Mouse (Mus musculus) spleen, postnatal 14 days (tissue): ENCODE measurements around the gene Krit1.
"Not testable (repeated sequence)": the region's sequence is repeated elsewhere in the genome, so short reads cannot be mapped to it uniquely, and the experiment has no call there.

Experiments used
- DNase-seq, 2 experiments: peaks; one replicate each; pipeline ENCODE4 v3.0.0; 2021 to 2022; ENCODE audit warnings: low spot score in 2 of 2

The Krit1 gene

GRCm38 (mm10) chr5:3802433-3803291 is at the start of gene Krit1, which contains the start of gene Ankib1:
Krit1 (plus strand) TSS chr5:3803184.
Ankib1 (minus strand) TSS chr5:3802925.
- DNase-seq = peak; percentile 77 to 81

- DNase-seq = no peak
Observed at GRCm38 (mm10) chr5:3771512-3771911, 31.5 kb upstream of the Krit1 start.

- DNase-seq = no peak
Observed at GRCm38 (mm10) chr5:3772017-3772416, 31.0 kb upstream of the Krit1 start.

DNA sequence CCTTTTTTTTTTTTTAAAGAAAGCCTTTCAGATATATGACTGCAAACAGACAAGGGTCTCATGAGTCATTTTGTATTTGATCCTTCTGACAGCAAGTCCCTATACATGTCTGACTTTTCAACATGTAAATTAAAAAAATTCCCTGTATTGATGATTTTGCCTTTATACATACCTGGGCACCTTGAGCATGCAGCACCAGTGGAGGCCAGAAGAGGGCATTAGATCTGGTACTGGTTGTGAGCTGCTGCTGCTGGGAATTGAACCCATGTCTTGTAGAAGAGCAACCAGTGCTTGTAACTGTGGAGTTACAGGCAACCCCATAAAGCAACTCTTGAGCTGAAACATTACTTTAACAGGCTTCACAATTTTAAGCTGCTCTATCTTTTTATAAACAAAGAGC is 20.3 kb upstream of the Krit1 start:
- DNase-seq = peak in 1 of 2 experiments; percentile 26

- DNase-seq = no peak
Observed at GRCm38 (mm10) chr5:3783947-3784681, 18.9 kb upstream of the Krit1 start.

DNA sequence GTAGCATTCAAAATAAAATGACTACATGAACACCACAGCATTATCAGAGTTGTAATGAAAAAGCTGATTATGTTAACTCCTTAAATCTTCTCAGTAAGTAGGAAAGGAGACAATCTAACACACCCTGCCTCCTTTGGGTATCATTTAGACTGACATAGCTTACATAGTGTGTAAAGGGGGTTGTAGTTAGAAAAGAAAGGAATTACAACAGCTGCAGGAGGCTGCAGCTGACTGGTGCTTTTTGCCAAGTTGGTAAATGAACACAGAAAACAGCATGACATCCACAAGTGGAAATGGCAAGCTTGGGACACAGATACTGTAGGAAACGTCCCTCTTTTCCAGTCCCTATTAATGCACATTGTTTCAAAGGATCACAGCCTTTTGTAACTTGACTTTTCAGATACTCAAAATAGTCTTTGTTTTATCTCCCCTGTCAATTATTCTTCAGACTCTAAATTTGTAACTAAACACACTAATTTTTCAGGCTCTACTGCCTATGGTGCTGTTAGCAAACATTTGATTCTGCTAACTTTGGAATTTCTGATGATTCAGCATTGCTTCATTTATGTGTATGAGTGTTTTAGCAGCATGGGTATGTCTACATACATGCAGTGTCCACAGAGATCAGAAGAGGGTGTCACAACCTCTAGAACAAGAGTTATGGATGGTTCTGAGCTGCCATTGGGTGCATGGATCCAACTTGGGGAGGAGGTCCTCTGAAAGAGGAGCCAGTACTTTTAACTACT is 18.1 kb upstream of the Krit1 start:
- no peak for DNase-seq

- no peak for DNase-seq
Observed at GRCm38 (mm10) chr5:3787548-3787947, 15.4 kb upstream of the Krit1 start.

GRCm38 (mm10) chr5:3791048-3791447 is 11.9 kb upstream of the Krit1 start:
- DNase-seq = no peak

DNA sequence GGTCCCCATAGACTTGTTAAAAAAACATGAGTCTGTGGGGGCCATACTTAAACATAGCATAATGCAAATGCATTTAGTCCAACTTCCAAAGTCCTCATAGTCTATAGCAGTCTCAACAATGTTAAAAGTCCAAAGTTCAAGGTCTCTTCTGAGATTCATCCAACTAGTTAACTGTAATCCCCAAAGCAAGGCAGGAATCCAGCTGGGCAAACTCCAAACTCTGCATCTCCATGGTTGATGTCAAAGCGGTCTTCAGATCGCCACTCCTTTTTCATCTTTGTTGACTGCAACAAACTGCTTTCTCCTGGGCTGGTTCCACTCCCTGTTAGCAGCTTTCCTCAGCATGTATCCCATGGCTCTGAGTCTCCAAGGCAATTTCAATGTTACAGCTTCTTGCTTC is 5.9 kb upstream of the Krit1 start:
- not testable (repeated sequence) for DNase-seq

GRCm38 (mm10) chr5:3798656-3799055 is 4.3 kb upstream of the Krit1 start:
- not testable (repeated sequence) for DNase-seq

- no peak for DNase-seq
Observed at GRCm38 (mm10) chr5:3800041-3800440, 2.9 kb upstream of the Krit1 start.

DNA sequence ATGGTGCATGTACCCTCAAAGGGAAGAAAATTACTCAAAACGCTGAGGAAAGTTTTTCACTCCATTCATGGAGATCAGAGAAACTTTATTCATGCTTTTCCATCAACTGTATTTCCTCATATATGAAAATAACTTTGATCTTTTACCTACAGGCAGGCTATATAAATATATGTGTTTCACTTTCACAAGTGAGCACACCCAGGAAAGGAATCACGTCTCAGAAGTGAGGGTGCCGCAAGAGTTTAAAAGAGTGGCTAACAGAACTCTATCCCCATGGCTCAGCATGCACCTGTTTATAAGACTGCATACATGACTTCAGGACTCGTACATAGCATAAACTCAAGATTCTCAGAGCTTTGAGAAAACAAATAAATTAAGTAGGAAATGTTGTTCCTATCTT is 2.1 kb upstream of the Krit1 start:
- no peak for DNase-seq

DNA sequence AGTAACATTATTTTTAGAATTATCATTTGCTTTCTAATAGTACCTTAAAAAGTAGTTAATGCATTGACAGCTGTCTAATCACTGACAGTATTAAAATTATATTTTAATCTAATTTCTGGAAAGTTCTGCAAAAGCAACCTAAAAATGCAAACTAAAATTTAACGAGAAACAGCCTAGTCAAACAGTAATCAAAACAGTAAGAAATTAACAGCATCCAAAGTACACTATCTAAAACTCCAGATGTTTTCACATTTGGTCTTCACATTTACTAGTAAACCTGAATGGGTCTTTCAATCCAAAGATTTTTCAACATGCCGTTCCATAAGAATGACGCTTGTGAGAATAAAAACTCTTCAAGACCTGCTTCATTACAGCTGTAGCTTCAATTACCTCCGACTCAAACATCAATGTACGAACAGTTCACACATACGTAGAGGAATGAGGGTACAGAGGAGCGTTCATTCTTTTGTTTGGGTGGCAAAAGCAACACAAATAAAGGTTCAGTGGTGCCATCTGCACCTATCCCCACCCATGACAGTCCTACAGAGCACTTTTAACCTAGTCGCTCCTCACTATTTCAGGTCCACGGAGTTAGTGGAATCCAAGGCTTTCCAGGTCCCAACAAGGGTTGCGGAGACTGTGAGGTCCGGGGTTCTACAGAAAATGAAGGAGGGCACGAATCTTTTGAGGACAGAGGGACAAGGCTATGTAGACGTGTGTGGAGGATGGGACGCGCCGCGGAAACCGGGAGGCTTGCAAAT is 1.1 kb upstream of the Krit1 start:
- DNase-seq = no peak

GRCm38 (mm10) chr5:3803292-3804165 is 545 bp downstream of the Krit1 start:
- DNase-seq = no peak

DNA sequence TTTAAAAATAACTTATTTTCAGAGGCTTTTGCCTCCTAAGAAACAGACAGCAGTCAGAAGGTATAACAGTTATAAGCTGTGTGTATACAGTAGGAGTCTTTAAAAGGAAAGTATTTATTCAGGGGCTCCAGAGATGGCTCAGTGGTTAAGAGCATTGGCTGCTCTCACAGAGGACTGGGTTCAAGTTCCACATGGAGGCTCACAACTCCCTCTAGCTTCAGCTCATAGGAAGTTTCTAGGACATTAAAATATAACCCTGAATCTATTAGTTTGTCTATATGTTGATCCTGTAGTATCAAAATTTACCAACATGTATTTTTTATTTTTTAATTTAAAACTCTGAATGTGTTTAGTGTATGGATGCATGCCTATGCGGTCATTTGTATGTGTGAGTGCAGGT is 5.5 kb downstream of the Krit1 start:
- DNase-seq = no peak

DNA sequence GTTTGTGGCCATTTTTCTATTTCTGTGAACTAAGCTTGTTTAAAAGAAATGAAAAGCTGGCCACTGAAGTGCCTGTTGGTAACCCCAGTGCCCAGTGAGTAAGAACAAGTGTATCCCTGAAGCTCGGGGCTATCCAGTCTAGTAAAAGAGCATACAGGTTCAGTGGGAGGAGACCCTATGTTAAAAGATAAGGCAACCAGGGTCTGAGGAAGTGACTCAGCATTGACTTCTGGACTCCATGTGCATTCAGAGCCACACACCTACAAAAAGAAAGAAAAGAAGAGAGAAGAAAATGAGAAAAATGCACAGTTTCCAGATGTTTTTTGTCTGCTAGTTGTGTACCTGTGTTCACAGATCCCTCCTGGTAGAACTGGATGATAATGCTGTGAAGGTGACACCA is 31.1 kb downstream of the Krit1 start:
- DNase-seq = no peak

- no peak for DNase-seq
Observed at GRCm38 (mm10) chr5:3845026-3845425, 42.0 kb downstream of the Krit1 start, which contains the start of gene Lrrd1. Lrrd1 (plus strand) TSS chr5:3845173.

GRCm38 (mm10) chr5:3870161-3870560 is 67.2 kb downstream of the Krit1 start:
- no peak for DNase-seq

GRCm38 (mm10) chr5:3872348-3872747 is 69.4 kb downstream of the Krit1 start:
- DNase-seq = no peak

- DNase-seq = no peak
Observed at GRCm38 (mm10) chr5:3873485-3873884, 70.5 kb downstream of the Krit1 start.
